Mouse (Mus musculus) gastrocnemius, postnatal 14 days (tissue): ENCODE measurements at regions not wholly inside any gene's neighbourhood (a gene's known extent, or its start where the extent isn't known, plus 50 kb on each side); places are given as distances from the start of the nearest gene placed in this dataset.

ENCODE experiments used
- DNase-seq: peaks from one replicate; pipeline ENCODE4 v3.0.0; 2021; ENCODE audit warnings: mixed read lengths
- intact Hi-C: fragments of 180-260 bp; cut with DNase I; formaldehyde crosslinking; loops from one replicate; pipeline ENCODE4 v1.15.1; 2025; ENCODE audit warnings: low total_unique reads

DNA sequence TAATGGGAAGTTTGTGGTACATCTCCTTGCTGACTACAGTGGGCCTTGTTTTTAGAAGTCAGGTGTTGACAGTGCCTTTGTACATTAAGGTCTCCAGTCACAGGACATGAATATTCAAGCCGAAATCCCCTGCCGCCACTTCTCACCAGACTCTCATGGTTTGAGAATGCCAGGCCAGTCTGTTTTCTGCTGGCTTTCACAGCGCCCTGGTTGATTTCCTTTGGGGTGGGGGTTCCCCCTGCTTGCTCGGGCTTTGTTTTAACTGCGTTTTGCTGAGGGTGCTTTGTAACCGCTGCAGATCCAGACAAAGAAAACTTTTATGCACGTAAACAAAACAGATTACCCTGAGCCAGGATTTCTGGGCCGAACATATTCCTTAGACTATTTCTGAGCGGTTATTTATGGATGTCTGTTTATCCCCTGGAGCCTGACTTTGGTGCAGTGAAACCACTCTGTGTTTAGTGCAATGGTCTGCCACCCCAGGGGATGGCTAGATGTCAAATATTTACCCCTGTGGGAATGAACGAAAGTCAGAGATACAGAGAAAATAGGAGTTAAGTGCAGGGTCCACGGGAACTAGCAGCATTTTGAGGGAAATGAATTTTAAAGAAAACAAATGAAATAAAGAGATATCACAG, 320.1 kb upstream of the Mpdz start:
- intact Hi-C loops = no loop called here

GRCm38 (mm10) chr4:81757905-81758304, 315.3 kb upstream of the Mpdz start:
- no peak for DNase-seq
- intact Hi-C loops = no loop called here

More for the DNA sequence above, 320.1 kb upstream of the Mpdz start:
- DNase-seq = no peak

GRCm38 (mm10) chr4:81744629-81745509, 302.3 kb upstream of the Mpdz start:
- intact Hi-C loops = no loop called here
- DNase-seq = peak; percentile 17

GRCm38 (mm10) chr4:81743978-81744628, 301.5 kb upstream of the Mpdz start:
- DNase-seq = peak; percentile 11
- intact Hi-C loops = no loop called here

DNA sequence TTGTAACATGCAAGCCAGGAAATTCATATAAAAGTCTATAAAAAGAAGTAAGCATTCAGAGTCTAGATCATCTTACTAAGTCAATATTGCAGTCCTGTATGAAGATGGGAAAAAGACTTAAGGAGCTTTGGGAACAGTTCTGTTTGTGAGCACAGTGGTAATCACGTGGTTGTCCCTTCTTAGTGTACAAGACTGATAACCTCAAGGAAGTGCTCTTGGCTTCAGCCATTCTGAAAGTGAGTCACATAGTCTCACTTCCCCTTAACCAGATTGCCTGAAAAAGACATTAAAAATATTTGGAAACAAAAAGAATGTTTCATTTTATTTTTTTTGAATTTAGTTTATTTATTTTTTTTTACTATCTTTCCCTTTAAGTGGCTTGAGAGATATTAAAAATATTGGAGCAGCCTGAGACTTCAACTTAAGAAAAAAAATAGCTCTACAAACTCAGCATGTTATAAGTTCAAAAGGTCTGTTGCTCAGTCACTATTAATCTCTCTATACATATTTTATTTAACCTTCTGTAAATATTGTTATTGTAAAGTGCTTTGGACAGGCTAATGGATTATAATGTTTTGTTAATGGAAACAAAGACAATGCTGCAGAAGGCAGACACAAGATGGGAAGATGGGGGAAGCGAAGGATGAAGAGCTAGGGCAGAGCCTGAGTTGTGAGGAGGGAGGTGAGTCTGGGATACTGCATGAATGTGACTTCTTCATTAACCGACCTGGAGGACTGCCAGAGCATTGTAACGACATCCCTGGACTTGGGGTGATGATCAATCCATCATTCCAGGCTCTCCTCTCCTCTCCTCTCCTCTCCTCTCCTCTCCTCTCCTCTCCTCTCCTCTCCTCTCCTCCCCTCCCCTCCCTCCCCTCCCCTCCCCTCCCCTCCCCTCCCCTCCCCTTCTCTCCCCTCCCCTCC, 300.2 kb upstream of the Mpdz start:
- intact Hi-C loops = no loop called here
- no peak for DNase-seq

GRCm38 (mm10) chr4:81734391-81734790, 291.8 kb upstream of the Mpdz start:
- no peak for DNase-seq
- intact Hi-C loops = no loop called here

GRCm38 (mm10) chr4:81730386-81730785, 287.8 kb upstream of the Mpdz start:
- intact Hi-C loops = no loop called here
- no peak for DNase-seq

GRCm38 (mm10) chr4:81728961-81729360, 286.3 kb upstream of the Mpdz start:
- no peak for DNase-seq
- intact Hi-C loops = no loop called here

DNA sequence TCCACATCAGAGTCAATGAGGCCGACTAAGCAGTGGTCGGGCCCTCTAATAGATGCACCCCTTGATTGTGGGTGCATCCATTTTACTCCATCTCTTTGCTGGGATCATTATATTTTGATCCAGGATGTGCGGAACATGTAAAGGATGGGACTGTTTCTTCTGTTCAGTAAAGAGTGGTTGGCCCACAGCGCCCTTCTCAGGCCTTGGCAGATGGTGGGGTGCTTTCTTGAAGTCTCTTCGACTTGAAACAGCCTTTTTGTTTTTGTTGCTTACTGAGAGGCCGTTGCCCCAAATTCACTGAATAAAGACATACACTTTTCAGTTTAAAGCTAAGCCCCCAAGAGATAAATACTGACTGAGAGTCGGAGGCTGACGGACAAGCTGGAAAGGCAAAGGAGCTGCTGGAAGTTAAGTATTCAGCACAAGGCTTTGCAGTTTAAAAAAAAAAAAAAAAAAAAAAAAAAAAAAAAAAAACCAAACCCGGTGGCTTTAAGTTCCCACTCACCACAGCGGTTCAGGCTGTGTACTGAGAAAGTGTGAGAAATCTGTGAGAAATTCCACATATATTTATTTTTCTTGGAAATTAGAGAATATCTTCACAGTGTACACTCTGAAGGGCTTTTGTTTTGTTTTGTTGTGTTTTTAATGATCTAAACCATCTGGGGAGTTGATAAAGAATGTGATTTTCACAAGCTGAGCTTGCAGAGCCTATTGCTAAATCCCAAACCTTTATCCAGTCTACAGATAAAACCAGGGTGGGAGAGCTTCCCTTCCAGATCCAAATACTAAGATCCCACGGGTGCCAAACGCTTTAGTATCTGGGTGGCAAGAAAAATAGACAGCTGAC, 285.3 kb upstream of the Mpdz start:
- intact Hi-C loops = no loop called here
- no peak for DNase-seq

DNA sequence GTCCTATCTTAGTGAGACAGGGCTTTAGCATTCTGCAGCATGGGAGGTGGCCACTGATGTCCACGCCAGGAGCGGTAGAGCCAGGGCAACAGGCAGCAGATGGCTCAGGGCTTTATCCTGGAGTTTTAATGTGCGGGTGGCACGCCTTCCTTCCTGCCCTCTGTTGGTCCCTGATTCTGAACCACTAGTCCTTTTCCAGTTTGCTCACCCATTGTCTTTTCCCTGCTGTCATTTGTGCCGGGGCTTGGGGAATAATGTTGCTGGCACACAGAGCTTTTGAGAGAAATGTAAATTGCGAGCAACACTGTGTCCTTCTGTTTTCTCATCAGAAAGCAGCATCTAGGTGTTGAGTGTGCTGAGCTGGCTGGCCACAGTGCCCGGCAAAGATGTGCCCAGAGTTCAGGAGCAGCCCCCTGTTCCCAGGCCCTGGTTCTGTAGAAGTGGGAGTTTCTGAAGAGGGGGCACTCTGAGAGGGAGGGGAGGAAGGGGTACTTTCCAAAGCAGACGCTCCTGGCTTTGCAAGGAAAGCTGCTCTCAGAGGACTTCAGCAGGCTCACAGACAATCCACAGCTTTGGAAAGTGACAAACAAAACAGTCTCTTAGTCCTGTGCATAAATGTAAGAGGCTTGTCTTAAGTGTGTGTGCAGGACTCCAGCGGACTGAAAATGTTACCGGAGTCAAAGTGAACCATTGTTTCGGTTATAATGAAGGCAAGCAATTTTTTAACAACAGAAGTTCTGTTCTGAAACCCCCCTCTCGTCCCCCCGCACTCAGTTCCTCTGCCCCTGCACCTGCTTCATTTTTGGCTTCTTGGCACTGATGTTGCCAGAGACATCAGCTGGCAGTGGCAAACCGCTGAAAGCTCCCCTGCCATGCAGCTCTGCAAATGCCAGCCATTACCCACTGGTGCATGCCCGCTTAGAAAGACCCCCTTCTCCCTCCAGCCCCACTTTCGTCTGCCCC, 284.4 kb upstream of the Mpdz start:
- DNase-seq = peak; percentile 24
- intact Hi-C loops = no loop called here

- no peak for DNase-seq
- intact Hi-C loops = no loop called here
These were observed 282.1 kb upstream of the Mpdz start for GRCm38 (mm10) chr4:81724751-81725150.

- intact Hi-C loops = no loop called here
- DNase-seq = no peak
These were observed 269.8 kb upstream of the Mpdz start for GRCm38 (mm10) chr4:81712378-81712777.

DNA sequence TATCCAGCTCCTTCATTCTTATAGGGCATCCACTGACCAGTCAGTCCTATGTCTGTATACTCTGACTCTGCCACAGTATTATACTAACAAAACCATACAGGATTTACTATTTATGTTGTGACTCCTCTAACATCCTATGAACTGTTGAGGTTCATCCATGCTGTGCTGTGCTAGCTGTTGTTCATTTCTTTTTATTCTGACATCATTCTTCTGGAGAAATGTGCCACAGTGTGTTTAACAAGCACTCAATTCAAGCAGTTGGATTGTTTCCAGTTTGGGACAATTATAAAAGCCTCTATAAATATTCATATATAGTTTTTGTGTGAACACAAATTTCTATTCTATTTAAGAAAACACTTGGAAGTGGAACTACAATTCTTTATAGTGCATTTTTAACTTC, 252.6 kb upstream of the Mpdz start:
- intact Hi-C loops = no loop called here
- DNase-seq = no peak

DNA sequence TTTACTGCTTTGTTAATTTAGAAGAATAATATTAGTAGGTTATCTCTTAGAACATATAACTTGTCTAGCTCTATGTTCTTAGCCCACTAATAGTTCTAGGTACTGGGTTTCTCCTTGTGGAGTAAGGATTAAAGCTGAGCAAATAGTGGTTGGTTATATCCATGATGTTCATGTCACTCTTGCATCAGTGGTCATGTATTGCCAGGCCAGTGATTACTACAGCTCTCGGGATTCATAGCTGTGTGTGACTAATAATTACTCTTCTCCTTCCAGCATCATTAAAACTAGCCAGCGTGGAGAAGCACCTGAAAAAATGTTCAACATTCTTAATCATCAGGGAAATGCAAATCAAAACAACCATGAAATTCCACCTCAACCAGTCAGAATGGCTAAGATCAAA, 234.6 kb upstream of the Mpdz start:
- intact Hi-C loops = no loop called here
- DNase-seq = no peak

- intact Hi-C loops = no loop called here
- DNase-seq = no peak
These were observed 232.3 kb upstream of the Mpdz start for GRCm38 (mm10) chr4:81674871-81675270.

DNA sequence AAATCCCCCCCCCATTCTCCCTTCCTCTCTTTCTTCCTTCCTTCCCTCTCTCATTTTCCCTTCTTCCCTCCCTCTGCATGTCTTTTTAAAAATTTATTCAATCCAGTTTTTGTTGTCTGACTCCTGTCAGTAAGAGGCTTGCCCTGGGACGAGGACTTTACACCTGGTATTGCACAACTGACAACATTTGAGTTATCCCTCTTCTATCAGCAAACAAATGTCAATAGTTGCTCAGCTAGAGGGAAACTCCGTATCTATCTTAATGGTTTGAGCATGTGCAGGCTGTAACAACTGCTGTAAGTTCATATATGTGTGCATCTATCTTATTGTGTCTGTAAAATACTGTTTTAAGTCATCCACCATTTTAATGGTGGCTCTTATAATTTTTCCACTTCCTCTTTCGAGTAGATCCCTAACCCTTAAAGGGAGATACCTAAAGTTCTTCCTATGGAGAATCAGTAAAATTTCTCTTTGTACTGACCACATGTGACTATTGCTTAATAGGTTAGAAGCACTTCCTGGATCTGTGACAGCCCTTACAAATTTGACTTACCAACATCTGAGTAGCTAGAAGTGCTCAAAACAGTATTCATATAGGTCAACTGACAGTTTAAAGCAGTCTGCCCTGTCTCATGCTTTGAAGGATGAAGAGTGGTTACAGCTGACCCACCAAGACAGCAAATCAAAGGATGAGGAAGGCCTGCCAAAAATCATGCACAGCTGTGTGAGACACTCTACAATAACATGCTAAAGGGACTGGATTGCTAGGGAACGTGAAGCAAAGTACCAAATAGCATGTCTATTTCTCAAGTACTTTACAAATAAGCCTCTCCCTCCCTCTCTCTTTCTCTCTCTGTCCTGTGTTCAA, 231.0 kb upstream of the Mpdz start:
- intact Hi-C loops = no loop called here
- DNase-seq = peak; percentile 8

- intact Hi-C loops = no loop called here
- no peak for DNase-seq
These were observed 229.4 kb upstream of the Mpdz start for GRCm38 (mm10) chr4:81671986-81672385.
